Mouse (Mus musculus): ENCODE results near the gene Dusp6. TPM values are rescaled to one million over a fixed set of nuclear protein-coding genes. Genes with fewer than 3 reads are reported as not detected.
A peak's percentile ranks its signal among the peaks of the same experiment; 100 is the strongest.

The Dusp6 gene
- polyA plus RNA-seq, 1 experiment from 2014 or later: 63.1 TPM

GRCm38 (mm10) chr10:99274640-99275039 is 11.6 kb downstream of the Dusp6 start:
- Histone ChIP-seq H3K4me1 (replicated peaks; ENCODE audit: control insufficient read depth, insufficient read depth, low read length) (peaks cover 3% of the 10 kb centered on the region), H3K9ac (ENCODE audit: low read length) (no peak overlapping the region), H3K27ac (ENCODE audit: low read depth, low read length) (no peak overlapping the region), H3K4me2 (ENCODE audit: low read depth, low read length, severe bottlenecking) (no peak overlapping the region), H3K9me3 (ENCODE audit: control insufficient read depth, low read length) (no peaks in the 10 kb centered on the region), H3K4me3 (ENCODE audit: low read depth, low read length) (no peak overlapping the region), H3K27me3 (ENCODE audit: control insufficient read depth, insufficient read depth, low read length) (no peaks in the 10 kb centered on the region), H3K36me3 (ENCODE audit: control insufficient read depth, insufficient read depth, low read length) (no peaks in the 10 kb centered on the region)
- DNase-seq (ENCODE audit: low spot score) (no peak), ATAC-seq (replicated peaks; ENCODE audit: low FRiP score) (no peak)
- WGBS: 91% methylated on average over 12 of the region's 12 CpGs

GRCm38 (mm10) chr10:99279067-99279880 is 16.2 kb downstream of the Dusp6 start:
- ATAC-seq (replicated peaks; ENCODE audit: low FRiP score) (no peak), DNase-seq (ENCODE audit: low spot score) (no peak)
- no peak overlapping the region for H3K9ac ChIP-seq (ENCODE audit: low read length)
- no peak overlapping the region for H3K4me2 ChIP-seq (ENCODE audit: low read depth, low read length, severe bottlenecking)
- no peak overlapping the region for H3K27ac ChIP-seq (ENCODE audit: low read depth, low read length)
- H3K4me1 ChIP-seq (replicated peaks; ENCODE audit: control insufficient read depth, insufficient read depth, low read length): no peaks in the 10 kb centered on the region
- no peak overlapping the region for H3K4me3 ChIP-seq (ENCODE audit: low read depth, low read length)
- H3K36me3 ChIP-seq (ENCODE audit: control insufficient read depth, insufficient read depth, low read length): no peaks in the 10 kb centered on the region
- no peaks in the 10 kb centered on the region for H3K9me3 ChIP-seq (ENCODE audit: control insufficient read depth, low read length)
- no peaks in the 10 kb centered on the region for H3K27me3 ChIP-seq (ENCODE audit: control insufficient read depth, insufficient read depth, low read length)
- 88% methylated on average over 22 of the region's 22 CpGs for WGBS

GRCm38 (mm10) chr10:99283981-99284385 is 21.0 kb downstream of the Dusp6 start:
- Histone ChIP-seq H3K36me3 (ENCODE audit: control insufficient read depth, insufficient read depth, low read length) (no peaks in the 10 kb centered on the region), H3K4me1 (replicated peaks; ENCODE audit: control insufficient read depth, insufficient read depth, low read length) (peaks cover 5% of the 10 kb centered on the region; the same call in 1 of the 2 replicates), H3K27me3 (ENCODE audit: control insufficient read depth, insufficient read depth, low read length) (no peaks in the 10 kb centered on the region), H3K4me3 (ENCODE audit: low read depth, low read length) (no peak overlapping the region), H3K27ac (ENCODE audit: low read depth, low read length) (no peak overlapping the region), H3K9ac (ENCODE audit: low read length) (no peak overlapping the region), H3K9me3 (ENCODE audit: control insufficient read depth, low read length) (no peaks in the 10 kb centered on the region), H3K4me2 (ENCODE audit: low read depth, low read length, severe bottlenecking) (no peak overlapping the region)
- DNase-seq (ENCODE audit: low spot score): no peak
- ATAC-seq (replicated peaks; ENCODE audit: low FRiP score): peak; percentile 19; the same call in 1 of the 2 replicates
- WGBS: 88% methylated on average over 10 of the region's 10 CpGs

GRCm38 (mm10) chr10:99284918-99285317 is 21.9 kb downstream of the Dusp6 start:
- no peaks in the 10 kb centered on the region for H3K27me3 ChIP-seq (ENCODE audit: control insufficient read depth, insufficient read depth, low read length)
- WGBS: 84% methylated on average over 9 of the region's 9 CpGs
- no peak overlapping the region for H3K4me2 ChIP-seq (ENCODE audit: low read depth, low read length, severe bottlenecking)
- H3K9me3 ChIP-seq (ENCODE audit: control insufficient read depth, low read length): no peaks in the 10 kb centered on the region
- H3K36me3 ChIP-seq (ENCODE audit: control insufficient read depth, insufficient read depth, low read length): no peaks in the 10 kb centered on the region
- H3K4me3 ChIP-seq (ENCODE audit: low read depth, low read length): no peak overlapping the region
- H3K4me1 ChIP-seq (replicated peaks; ENCODE audit: control insufficient read depth, insufficient read depth, low read length): peaks cover 5% of the 10 kb centered on the region; the same call in 1 of the 2 replicates
- DNase-seq (ENCODE audit: low spot score) (no peak), ATAC-seq (replicated peaks; ENCODE audit: low FRiP score) (no peak)
- no peak overlapping the region for H3K27ac ChIP-seq (ENCODE audit: low read depth, low read length)
- H3K9ac ChIP-seq (ENCODE audit: low read length): no peak overlapping the region

- Histone ChIP-seq H3K9ac (ENCODE audit: low read length) (no peak overlapping the region), H3K4me1 (replicated peaks; ENCODE audit: control insufficient read depth, insufficient read depth, low read length) (peaks cover 5% of the 10 kb centered on the region; the same call in 1 of the 2 replicates), H3K9me3 (ENCODE audit: control insufficient read depth, low read length) (no peaks in the 10 kb centered on the region), H3K27ac (ENCODE audit: low read depth, low read length) (no peak overlapping the region), H3K4me2 (ENCODE audit: low read depth, low read length, severe bottlenecking) (no peak overlapping the region), H3K27me3 (ENCODE audit: control insufficient read depth, insufficient read depth, low read length) (no peaks in the 10 kb centered on the region), H3K4me3 (ENCODE audit: low read depth, low read length) (no peak overlapping the region), H3K36me3 (ENCODE audit: control insufficient read depth, insufficient read depth, low read length) (no peaks in the 10 kb centered on the region)
- no peak for DNase-seq (ENCODE audit: low spot score)
- WGBS: 27% methylated on average over 8 of the region's 8 CpGs
- ATAC-seq (replicated peaks; ENCODE audit: low FRiP score): 0 out of 2 replicates have a peak, but pooled peaks have one; percentile 47
These were observed 22.7 kb downstream of the Dusp6 start for GRCm38 (mm10) chr10:99285759-99286158.

GRCm38 (mm10) chr10:99286213-99286612 is 23.2 kb downstream of the Dusp6 start:
- no peak for DNase-seq (ENCODE audit: low spot score)
- Histone ChIP-seq H3K9me3 (ENCODE audit: control insufficient read depth, low read length) (no peaks in the 10 kb centered on the region), H3K4me3 (ENCODE audit: low read depth, low read length) (no peak overlapping the region), H3K4me2 (ENCODE audit: low read depth, low read length, severe bottlenecking) (no peak overlapping the region), H3K27ac (ENCODE audit: low read depth, low read length) (no peak overlapping the region), H3K36me3 (ENCODE audit: control insufficient read depth, insufficient read depth, low read length) (no peaks in the 10 kb centered on the region), H3K9ac (ENCODE audit: low read length) (no peak overlapping the region), H3K27me3 (ENCODE audit: control insufficient read depth, insufficient read depth, low read length) (no peaks in the 10 kb centered on the region), H3K4me1 (replicated peaks; ENCODE audit: control insufficient read depth, insufficient read depth, low read length) (peaks cover 5% of the 10 kb centered on the region; the same call in 1 of the 2 replicates)
- no peak for ATAC-seq (replicated peaks; ENCODE audit: low FRiP score)
- WGBS: 77% methylated on average over 7 of the region's 7 CpGs

GRCm38 (mm10) chr10:99286787-99287186 is 23.8 kb downstream of the Dusp6 start:
- WGBS: 6% methylated on average over 17 of the region's 17 CpGs
- DNase-seq (ENCODE audit: low spot score): no peak
- Histone ChIP-seq H3K27me3 (ENCODE audit: control insufficient read depth, insufficient read depth, low read length) (no peaks in the 10 kb centered on the region), H3K4me2 (ENCODE audit: low read depth, low read length, severe bottlenecking) (peak overlapping the region; percentile 26; the same call in 1 of the 2 replicates), H3K27ac (ENCODE audit: low read depth, low read length) (no peak overlapping the region), H3K9me3 (ENCODE audit: control insufficient read depth, low read length) (no peaks in the 10 kb centered on the region), H3K4me3 (ENCODE audit: low read depth, low read length) (no peak overlapping the region), H3K4me1 (replicated peaks; ENCODE audit: control insufficient read depth, insufficient read depth, low read length) (peaks cover 5% of the 10 kb centered on the region; the same call in 1 of the 2 replicates), H3K36me3 (ENCODE audit: control insufficient read depth, insufficient read depth, low read length) (no peaks in the 10 kb centered on the region), H3K9ac (ENCODE audit: low read length) (no peak overlapping the region)
- no peak for ATAC-seq (replicated peaks; ENCODE audit: low FRiP score)

- Histone ChIP-seq H3K9ac (ENCODE audit: low read length) (no peak overlapping the region), H3K36me3 (ENCODE audit: control insufficient read depth, insufficient read depth, low read length) (no peaks in the 10 kb centered on the region), H3K27me3 (ENCODE audit: control insufficient read depth, insufficient read depth, low read length) (no peaks in the 10 kb centered on the region), H3K9me3 (ENCODE audit: control insufficient read depth, low read length) (no peaks in the 10 kb centered on the region), H3K4me3 (ENCODE audit: low read depth, low read length) (no peak overlapping the region), H3K4me2 (ENCODE audit: low read depth, low read length, severe bottlenecking) (peak overlapping the region; percentile 26; the same call in 1 of the 2 replicates), H3K27ac (ENCODE audit: low read depth, low read length) (no peak overlapping the region), H3K4me1 (replicated peaks; ENCODE audit: control insufficient read depth, insufficient read depth, low read length) (peaks cover 5% of the 10 kb centered on the region; the same call in 1 of the 2 replicates)
- no peak for DNase-seq (ENCODE audit: low spot score)
- ATAC-seq (replicated peaks; ENCODE audit: low FRiP score): no peak
- WGBS: 42% methylated on average over 6 of the region's 6 CpGs
These were observed 24.2 kb downstream of the Dusp6 start for GRCm38 (mm10) chr10:99287206-99287605.
